Mouse (Mus musculus) forebrain, embryonic 14.5 days (tissue): ENCODE data around the gene Insl6. TPM values are rescaled to one million over a fixed set of nuclear protein-coding genes. Genes with fewer than 3 reads are reported as not detected.

Experiments used
- ATAC-seq: fragments of 200-750 bp; cut with Nextera tagmentation; 2 replicates; pipeline ENCODE4 v1.8.0; 2017; ENCODE audit warnings: mild to moderate bottlenecking, moderate library complexity
- DNase-seq: peaks from one replicate; pipeline ENCODE4 v3.0.0-alpha.2; 2015; ENCODE audit warnings: low spot score
- H3K27ac ChIP-seq: fragments of 300-500 bp; sonication (generic); 2 replicates; pipeline ENCODE4 v1.5.1; 2014; ENCODE audit warnings: low read depth, mild to moderate bottlenecking, control low read depth, low read length, moderate library complexity
- H3K27me3 ChIP-seq: fragments of 300-500 bp; sonication (generic); replicated peaks from 2 replicates; pipeline ENCODE4 v1.6.1; 2014; ENCODE audit warnings: low read length, control low read depth, mixed read lengths; ENCODE audit not compliant: control insufficient read depth, insufficient read depth
- H3K36me3 ChIP-seq: fragments of 300-500 bp; sonication (generic); 2 replicates; pipeline ENCODE4 v1.6.1; 2014; ENCODE audit warnings: low read length, control low read depth; ENCODE audit not compliant: control insufficient read depth, insufficient read depth
- H3K4me1 ChIP-seq: fragments of 300-500 bp; sonication (generic); 2 replicates; pipeline ENCODE4 v1.6.1; 2014; ENCODE audit warnings: antibody characterized with exemption, low read length, control low read depth; ENCODE audit not compliant: control insufficient read depth, insufficient read depth
- H3K4me2 ChIP-seq: fragments of 300-500 bp; sonication (generic); 2 replicates; pipeline ENCODE4 v1.6.1; 2014; ENCODE audit warnings: mild to moderate bottlenecking, control low read depth, low read length
- H3K4me3 ChIP-seq: fragments of 300-500 bp; sonication (generic); 2 replicates; pipeline ENCODE4 v1.5.1; 2014; ENCODE audit warnings: low read depth, low read length, control low read depth
- H3K9ac ChIP-seq: fragments of 300-500 bp; sonication (generic); 2 replicates; pipeline ENCODE4 v1.6.1; 2014; ENCODE audit warnings: mild to moderate bottlenecking, low read length, control low read depth, moderate library complexity
- H3K9me3 ChIP-seq: fragments of 300-500 bp; sonication (generic); replicated peaks from 2 replicates; pipeline ENCODE4 v1.6.1; 2016; ENCODE audit warnings: low read length, control low read depth, mixed read lengths; ENCODE audit not compliant: control insufficient read depth
- WGBS: fragments of 180-500 bp; shearing (Covaris S2); extraction: QIAGEN DNeasy Blood & Tissue Kit; methylation state at CpG from one replicate; pipeline ENCODE4 v1.1.7; 2014; 5-methylcytosine and 5-hydroxymethylcytosine counted together
- polyA plus RNA-seq: library from polyadenylated mRNA; unstranded; fragments of >200 nt; fragmentation: Nextera tagmentation; extraction: Ambion mirVana; gene quantifications from 2 replicates; pipeline ENCODE4 v1.2.1, GENCODE M21; 2014

The Insl6 gene
- polyA plus RNA-seq, 1 experiment from 2014 or later, result 3.2 TPM

DNA sequence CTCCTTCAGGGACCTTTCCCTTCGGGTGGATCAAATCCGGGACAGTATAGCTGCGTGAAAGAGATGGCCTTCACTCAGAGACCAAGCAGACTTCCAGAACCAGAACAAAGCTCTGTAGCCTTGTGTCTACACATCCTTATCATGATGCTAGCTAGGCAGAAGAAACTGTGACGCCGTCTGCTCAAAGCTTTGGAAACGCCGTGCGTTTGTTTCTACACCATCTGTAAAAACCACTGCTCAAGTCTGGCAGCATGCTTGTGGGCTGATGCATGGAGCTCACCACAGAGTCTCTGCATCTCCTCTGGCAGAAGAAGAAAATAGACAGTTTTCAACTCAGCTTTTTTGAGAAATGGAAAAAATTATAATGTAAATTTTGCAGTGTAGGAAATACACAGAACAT is 13.4 kb downstream of the Insl6 start:
- 86% methylated on average over 8 of the region's 8 CpGs for WGBS
- Histone ChIP-seq H3K27me3 (no peaks in the 10 kb centered on the region), H3K36me3 (peaks cover 30% of the 10 kb centered on the region), H3K4me2 (no peak overlapping the region), H3K9me3 (peaks cover 7% of the 10 kb centered on the region; the same call in 1 of the 2 replicates), H3K4me1 (no peaks in the 10 kb centered on the region), H3K27ac (no peak overlapping the region), H3K9ac (no peak overlapping the region), H3K4me3 (no peak overlapping the region)
- ATAC-seq (no peak), DNase-seq (no peak)

DNA sequence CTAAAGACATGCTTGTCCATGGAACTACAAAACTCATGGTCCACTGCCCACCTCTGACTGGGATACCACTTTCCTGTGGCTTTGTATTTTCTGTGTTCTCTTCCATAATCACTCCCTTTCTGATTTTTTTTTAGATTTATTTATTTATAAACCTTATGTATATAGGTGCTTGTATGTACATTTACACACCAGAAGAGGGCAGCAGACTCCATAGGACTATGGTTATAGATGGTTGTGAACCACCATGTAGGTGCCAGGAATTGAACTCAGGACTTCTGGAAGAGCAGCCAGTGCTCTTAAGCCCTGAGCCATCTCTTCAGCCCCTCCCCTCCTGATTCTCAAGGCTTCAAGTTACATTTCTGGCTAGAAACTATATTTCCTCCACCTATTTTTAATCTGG is 16.3 kb downstream of the Insl6 start:
- no peak for ATAC-seq
- Histone ChIP-seq H3K4me2 (no peak overlapping the region), H3K4me1 (no peaks in the 10 kb centered on the region), H3K9ac (no peak overlapping the region), H3K27me3 (no peaks in the 10 kb centered on the region), H3K4me3 (no peak overlapping the region), H3K36me3 (peaks cover 35% of the 10 kb centered on the region), H3K27ac (no peak overlapping the region), H3K9me3 (no peaks in the 10 kb centered on the region)
- DNase-seq, result no peak

DNA sequence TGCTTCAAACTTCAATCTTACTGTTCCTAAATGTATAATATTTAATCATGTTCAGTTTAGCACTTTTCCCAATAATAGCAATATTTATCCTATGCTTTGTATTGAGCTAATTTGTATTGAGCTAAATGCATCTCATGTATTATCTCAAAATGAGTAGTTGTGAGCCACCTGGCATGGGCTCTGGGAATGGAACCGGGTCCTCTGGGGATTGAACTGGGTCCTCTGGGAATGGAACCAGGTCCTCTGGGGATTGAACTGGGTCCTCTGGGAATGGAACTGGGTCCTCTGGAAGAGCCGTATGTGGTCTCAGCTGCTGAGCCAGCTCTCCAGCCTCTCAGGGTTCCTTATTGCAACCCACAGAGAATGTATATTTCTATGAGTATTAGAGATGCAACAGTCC is 23.0 kb downstream of the Insl6 start:
- no peaks in the 10 kb centered on the region for H3K9me3 ChIP-seq
- DNase-seq, result no peak
- ATAC-seq, result no peak
- no peaks in the 10 kb centered on the region for H3K4me1 ChIP-seq
- H3K27ac ChIP-seq, result no peak overlapping the region
- H3K9ac ChIP-seq, result no peak overlapping the region
- 88% methylated on average over 2 of the region's 2 CpGs for WGBS
- H3K4me2 ChIP-seq, result no peak overlapping the region
- peaks cover 47% of the 10 kb centered on the region for H3K36me3 ChIP-seq
- H3K4me3 ChIP-seq, result no peak overlapping the region
- H3K27me3 ChIP-seq, result no peaks in the 10 kb centered on the region

DNA sequence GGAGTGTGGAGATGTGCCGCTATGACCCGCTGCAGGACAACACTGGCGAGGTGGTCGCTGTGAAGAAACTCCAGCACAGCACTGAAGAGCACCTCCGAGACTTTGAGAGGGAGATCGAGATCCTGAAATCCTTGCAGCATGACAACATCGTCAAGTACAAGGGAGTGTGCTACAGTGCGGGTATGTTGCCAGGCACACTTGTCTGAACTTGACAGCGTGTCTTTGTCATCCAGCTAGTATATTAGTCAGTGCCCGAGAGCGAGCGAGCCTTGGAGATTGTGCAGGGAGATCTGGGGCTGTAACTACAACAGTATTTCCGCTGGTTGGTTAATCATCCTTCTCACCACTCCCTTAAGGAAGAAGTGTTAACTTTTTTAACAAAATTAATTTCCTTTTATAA is 24.2 kb downstream of the Insl6 start:
- Histone ChIP-seq H3K27ac (no peak overlapping the region), H3K4me2 (no peak overlapping the region), H3K4me1 (no peaks in the 10 kb centered on the region), H3K9ac (no peak overlapping the region), H3K9me3 (no peaks in the 10 kb centered on the region), H3K4me3 (no peak overlapping the region), H3K36me3 (peaks cover 53% of the 10 kb centered on the region), H3K27me3 (no peaks in the 10 kb centered on the region)
- ATAC-seq, result no peak
- no peak for DNase-seq
- WGBS, result 87% methylated on average over 13 of the region's 13 CpGs

DNA sequence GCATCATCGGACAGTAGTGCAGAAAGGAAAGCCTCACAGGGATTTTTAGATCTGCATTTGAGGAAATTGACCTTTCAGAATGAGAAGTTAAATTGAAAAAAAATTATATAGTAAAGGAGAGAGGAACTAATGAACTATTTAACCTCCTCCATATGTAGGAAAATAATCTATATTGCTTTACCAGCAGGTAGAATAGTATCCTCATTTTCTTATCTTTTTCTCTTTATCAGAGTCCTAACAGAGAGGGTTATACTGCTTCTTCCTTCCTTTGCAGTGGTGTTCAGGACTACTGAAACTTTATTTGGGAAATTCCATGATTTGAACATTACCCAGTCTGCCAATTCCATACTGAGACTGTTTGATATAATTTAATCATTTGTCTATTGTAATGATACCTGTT is 27.8 kb downstream of the Insl6 start:
- H3K4me1 ChIP-seq, result no peaks in the 10 kb centered on the region
- ATAC-seq (no peak), DNase-seq (no peak)
- no peak overlapping the region for H3K4me2 ChIP-seq
- H3K36me3 ChIP-seq, result peaks cover 53% of the 10 kb centered on the region
- H3K27ac ChIP-seq, result no peak overlapping the region
- H3K27me3 ChIP-seq, result no peaks in the 10 kb centered on the region
- WGBS, result 97% methylated on average over 1 of the region's 1 CpGs
- no peak overlapping the region for H3K4me3 ChIP-seq
- no peaks in the 10 kb centered on the region for H3K9me3 ChIP-seq
- no peak overlapping the region for H3K9ac ChIP-seq

DNA sequence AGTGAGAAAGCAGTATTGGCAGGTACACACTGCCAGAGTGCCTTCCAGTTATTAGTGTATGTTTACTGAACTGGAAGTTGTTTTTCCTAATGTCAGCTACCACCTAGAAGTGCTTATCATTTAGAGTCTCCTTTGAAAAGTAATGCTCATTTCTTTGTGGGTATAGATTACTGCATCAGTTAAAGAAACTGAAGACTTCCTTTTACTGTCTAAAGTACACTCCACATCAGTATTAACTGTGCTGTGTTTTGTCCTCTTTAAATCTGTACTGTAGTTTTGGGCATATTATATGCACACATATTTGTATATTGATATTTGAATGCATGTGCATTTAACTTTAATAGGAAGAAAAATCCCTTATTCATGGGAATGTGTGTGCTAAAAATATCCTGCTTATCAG is 29.0 kb downstream of the Insl6 start:
- Histone ChIP-seq H3K4me1 (no peaks in the 10 kb centered on the region), H3K9ac (no peak overlapping the region), H3K9me3 (no peaks in the 10 kb centered on the region), H3K27me3 (no peaks in the 10 kb centered on the region), H3K36me3 (peaks cover 58% of the 10 kb centered on the region), H3K27ac (no peak overlapping the region), H3K4me2 (no peak overlapping the region), H3K4me3 (no peak overlapping the region)
- DNase-seq (no peak), ATAC-seq (no peak)

DNA sequence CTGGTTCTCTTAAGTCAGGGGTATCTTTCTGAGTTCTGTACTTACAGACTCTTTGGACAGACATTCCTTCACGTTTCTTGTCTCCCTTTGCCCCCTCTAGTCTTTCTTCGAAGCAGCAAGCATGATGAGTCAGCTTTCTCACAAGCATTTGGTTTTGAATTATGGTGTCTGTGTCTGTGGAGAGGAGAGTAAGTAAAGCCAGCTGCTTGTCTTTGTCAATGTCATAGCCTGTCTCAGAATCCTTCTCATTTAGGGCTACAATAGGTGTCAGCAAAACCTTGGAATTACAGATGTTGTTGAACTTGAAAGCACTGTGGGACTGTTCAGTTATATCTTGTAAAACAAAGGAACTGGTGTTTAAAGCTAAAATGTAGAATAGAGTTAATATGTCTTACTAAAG is 30.4 kb downstream of the Insl6 start:
- H3K4me2 ChIP-seq, result no peak overlapping the region
- ATAC-seq, result no peak
- no peaks in the 10 kb centered on the region for H3K9me3 ChIP-seq
- no peak overlapping the region for H3K4me3 ChIP-seq
- no peak overlapping the region for H3K27ac ChIP-seq
- no peak for DNase-seq
- 76% methylated on average over 2 of the region's 2 CpGs for WGBS
- no peaks in the 10 kb centered on the region for H3K27me3 ChIP-seq
- no peak overlapping the region for H3K9ac ChIP-seq
- no peaks in the 10 kb centered on the region for H3K4me1 ChIP-seq
- peaks cover 53% of the 10 kb centered on the region for H3K36me3 ChIP-seq

DNA sequence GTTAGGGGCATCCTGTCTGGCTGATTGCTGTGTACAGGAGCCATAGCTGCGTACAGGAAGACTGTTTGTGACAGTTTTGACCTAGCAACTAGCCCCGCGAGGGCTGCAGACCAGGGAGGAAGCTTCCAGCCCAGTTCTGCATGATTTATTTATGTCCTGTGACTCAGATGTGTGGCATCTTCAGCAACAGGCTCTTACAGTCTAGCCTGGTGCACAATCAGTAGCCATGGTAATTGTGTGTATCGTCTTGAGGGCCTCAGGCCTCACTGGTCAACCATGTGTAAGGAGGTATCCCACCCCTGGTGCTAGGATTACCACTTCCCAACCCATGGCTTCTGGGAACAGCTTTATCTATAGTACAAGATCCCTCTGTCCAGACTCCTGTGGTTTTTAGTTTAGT is 32.6 kb downstream of the Insl6 start:
- no peak overlapping the region for H3K27ac ChIP-seq
- ATAC-seq, result no peak
- H3K27me3 ChIP-seq, result no peaks in the 10 kb centered on the region
- no peak for DNase-seq
- no peak overlapping the region for H3K9ac ChIP-seq
- no peaks in the 10 kb centered on the region for H3K4me1 ChIP-seq
- 93% methylated on average over 4 of the region's 4 CpGs for WGBS
- no peak overlapping the region for H3K4me2 ChIP-seq
- no peak overlapping the region for H3K4me3 ChIP-seq
- no peaks in the 10 kb centered on the region for H3K9me3 ChIP-seq
- H3K36me3 ChIP-seq, result peaks cover 46% of the 10 kb centered on the region

DNA sequence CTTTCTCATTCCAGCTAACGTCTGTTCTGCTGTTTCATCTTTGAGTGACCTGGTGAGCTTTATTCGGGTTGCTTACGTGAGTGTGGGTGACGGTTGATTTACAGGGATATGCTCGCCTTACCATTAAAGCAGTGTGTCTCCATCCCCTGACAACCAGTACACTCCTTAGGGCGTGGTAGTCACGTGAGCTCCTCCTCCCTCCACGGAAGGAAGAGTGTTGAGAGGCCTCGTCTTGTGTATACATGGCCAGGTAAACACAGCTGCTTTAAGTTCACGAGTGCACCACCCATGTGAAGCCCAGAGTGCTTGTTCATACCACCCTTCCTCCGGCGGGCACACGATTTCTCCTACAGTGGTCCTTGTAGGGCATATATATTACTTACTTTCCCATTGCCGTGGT is 33.6 kb downstream of the Insl6 start:
- no peak for DNase-seq
- no peak overlapping the region for H3K9ac ChIP-seq

DNA sequence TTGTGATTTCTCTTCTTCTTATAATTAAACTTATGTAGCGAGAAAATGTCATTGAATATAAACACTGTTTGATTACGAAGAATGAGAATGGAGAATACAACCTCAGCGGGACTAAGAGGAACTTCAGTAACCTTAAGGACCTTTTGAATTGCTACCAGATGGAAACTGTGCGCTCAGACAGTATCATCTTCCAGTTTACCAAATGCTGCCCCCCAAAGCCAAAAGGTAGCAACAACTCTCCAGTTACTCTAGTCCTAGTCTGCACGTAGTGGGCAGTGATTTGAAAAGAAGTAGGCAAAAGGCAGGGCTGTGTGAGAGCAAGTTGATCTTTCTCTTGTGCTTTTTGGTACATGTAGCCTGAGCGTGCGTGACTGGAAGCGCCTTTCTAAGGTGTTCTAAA is 37.3 kb downstream of the Insl6 start:
- ATAC-seq, result no peak
- no peak overlapping the region for H3K27ac ChIP-seq
- WGBS, result 79% methylated on average over 8 of the region's 8 CpGs
- no peak overlapping the region for H3K4me3 ChIP-seq
- H3K27me3 ChIP-seq, result no peaks in the 10 kb centered on the region
- H3K9ac ChIP-seq, result no peak overlapping the region
- H3K4me2 ChIP-seq, result no peak overlapping the region
- H3K36me3 ChIP-seq, result peaks cover 44% of the 10 kb centered on the region
- peaks cover 3% of the 10 kb centered on the region; the same call in 1 of the 2 replicates for H3K4me1 ChIP-seq
- no peaks in the 10 kb centered on the region for H3K9me3 ChIP-seq
- no peak for DNase-seq

More for the DNA sequence above, 33.6 kb downstream of the Insl6 start:
- Histone ChIP-seq H3K4me1 (no peaks in the 10 kb centered on the region), H3K27ac (no peak overlapping the region), H3K27me3 (no peaks in the 10 kb centered on the region), H3K36me3 (peaks cover 42% of the 10 kb centered on the region), H3K4me2 (no peak overlapping the region), H3K4me3 (no peak overlapping the region), H3K9me3 (no peaks in the 10 kb centered on the region)
- ATAC-seq, result no peak
- WGBS, result 87% methylated on average over 14 of the region's 14 CpGs
